Mouse (Mus musculus) midbrain, embryonic 16.5 days (tissue): Measurements from ENCODE around the gene Map7d2. TPM values are rescaled to one million over a fixed set of nuclear protein-coding genes. Genes with fewer than 3 reads are reported as not detected.

ENCODE experiments used
- ATAC-seq: fragments of 200-750 bp; cut with Nextera tagmentation; 2 replicates; pipeline ENCODE4 v1.8.0; 2017; ENCODE audit warnings: moderate TSS enrichment
- H3K27ac ChIP-seq: fragments of 300-500 bp; sonication (generic); 2 replicates; pipeline ENCODE4 v1.5.1; 2014; ENCODE audit warnings: mild to moderate bottlenecking, low read length, mixed read lengths
- H3K27me3 ChIP-seq: fragments of 300-500 bp; sonication (generic); 2 replicates; pipeline ENCODE4 v1.6.1; 2014; ENCODE audit warnings: low read depth, low read length, mixed read lengths; ENCODE audit not compliant: control insufficient read depth, insufficient read depth
- H3K36me3 ChIP-seq: fragments of 300-500 bp; sonication (generic); 2 replicates; pipeline ENCODE4 v1.6.1; 2014; ENCODE audit warnings: mild to moderate bottlenecking, low read length, moderate library complexity, mixed read lengths; ENCODE audit not compliant: control insufficient read depth, insufficient read depth
- H3K4me1 ChIP-seq: fragments of 300-500 bp; sonication (generic); 2 replicates; pipeline ENCODE4 v1.6.1; 2014; ENCODE audit warnings: mild to moderate bottlenecking, low read length, mixed read lengths; ENCODE audit not compliant: control insufficient read depth, insufficient read depth
- H3K4me2 ChIP-seq: fragments of 300-500 bp; sonication (generic); 2 replicates; pipeline ENCODE4 v1.6.1; 2014; ENCODE audit warnings: mild to moderate bottlenecking, low read length, mixed read lengths
- H3K4me3 ChIP-seq: fragments of 300-500 bp; sonication (generic); 2 replicates; pipeline ENCODE4 v1.5.1; 2014; ENCODE audit warnings: low read depth, mild to moderate bottlenecking, low read length, moderate library complexity, mixed read lengths
- H3K9ac ChIP-seq: fragments of 300-500 bp; sonication (generic); 2 replicates; pipeline ENCODE4 v1.6.1; 2014; ENCODE audit warnings: low read depth, low read length, mixed read lengths
- H3K9me3 ChIP-seq: fragments of 300-500 bp; sonication (generic); replicated peaks from 2 replicates; pipeline ENCODE4 v1.6.1; 2014; ENCODE audit warnings: mild to moderate bottlenecking, low read length, mixed read lengths; ENCODE audit not compliant: control insufficient read depth, poor library complexity, severe bottlenecking
- whole genome bisulfite sequencing: fragments of 180-500 bp; shearing (Covaris S2); extraction: QIAGEN DNeasy Blood & Tissue Kit; methylation state at CpG from one replicate; pipeline ENCODE4 v1.1.7; 2014; 5-methylcytosine and 5-hydroxymethylcytosine counted together
- polyA plus RNA-seq: library from polyadenylated mRNA; unstranded; fragments of >200 nt; fragmentation: Nextera tagmentation; extraction: Ambion mirVana; gene quantifications from 2 replicates; pipeline ENCODE4 v1.2.1, GENCODE M21; 2015

Gene Map7d2
- 42.8 and 44.8 TPM in 2 replicates for polyA plus RNA-seq

- peak within 1 kb of the TSS; percentile 67 for H3K4me3 ChIP-seq
- no peaks in the 10 kb centered on the region for H3K27me3 ChIP-seq
- H3K36me3 ChIP-seq, result no peaks in the 10 kb centered on the region
- H3K4me1 ChIP-seq, result no peaks in the 10 kb centered on the region
- peak within 1 kb of the TSS; percentile 71 for H3K9ac ChIP-seq
- 15% methylated on average over 45 of the region's 83 CpGs for WGBS
- peak; percentile 96 for ATAC-seq
- H3K4me2 ChIP-seq, result peak within 1 kb of the TSS; percentile 64
- H3K9me3 ChIP-seq, result no peaks in the 10 kb centered on the region
- peak within 1 kb of the TSS; percentile 73 for H3K27ac ChIP-seq
These were observed at the start of gene Map7d2 for GRCm38 (mm10) chrX:159414130-159414828. Gene Map7d2, plus strand, starts transcription at chrX:159414572.

- ATAC-seq, result peak; percentile 97
- Histone ChIP-seq H3K4me1 (peaks cover 6% of the 10 kb centered on the region), H3K36me3 (no peaks in the 10 kb centered on the region), H3K9me3 (no peaks in the 10 kb centered on the region), H3K4me2 (peak within 1 kb of the TSS; percentile 56), H3K4me3 (peak within 1 kb of the TSS; percentile 53), H3K27me3 (no peaks in the 10 kb centered on the region), H3K27ac (peak within 1 kb of the TSS; percentile 77), H3K9ac (peak within 1 kb of the TSS; percentile 58)
- 15% methylated on average over 48 of the region's 76 CpGs for WGBS
These were observed 42.3 kb upstream of the Map7d2 start, which contains the start of gene Eif1ax for GRCm38 (mm10) chrX:159371831-159372752. Gene Eif1ax, plus strand, starts transcription at chrX:159372178.

DNA sequence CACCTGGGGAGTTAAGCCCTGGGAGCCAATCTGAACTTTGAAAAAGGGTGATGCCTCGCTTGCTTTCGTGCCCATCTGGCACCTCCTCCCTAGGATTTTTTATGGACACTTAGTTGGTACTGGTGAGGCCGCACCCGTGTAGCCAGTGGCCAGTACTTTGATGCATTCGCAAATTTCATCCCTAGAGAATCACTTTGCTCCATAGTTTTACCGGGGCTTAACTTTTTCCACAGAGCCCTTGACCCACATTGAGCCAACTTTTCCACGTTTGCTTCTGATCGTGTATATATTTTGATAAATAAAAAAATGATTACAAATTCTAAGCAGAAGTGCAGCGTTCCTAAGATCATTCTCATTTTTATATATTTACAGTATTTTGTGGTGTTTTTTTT, 41.6 kb upstream of the Map7d2 start:
- no peak for ATAC-seq
- Histone ChIP-seq H3K4me3 (peak overlapping the region; percentile 53), H3K27ac (peak overlapping the region; percentile 76; the same call in 1 of the 2 replicates), H3K4me2 (peak overlapping the region; percentile 56), H3K4me1 (peaks cover 6% of the 10 kb centered on the region), H3K9ac (peak overlapping the region; percentile 58), H3K9me3 (no peaks in the 10 kb centered on the region), H3K36me3 (peaks cover 2% of the 10 kb centered on the region), H3K27me3 (no peaks in the 10 kb centered on the region)
- 23% methylated on average over 9 of the region's 9 CpGs for WGBS

- ATAC-seq, result no peak
- Histone ChIP-seq H3K4me1 (no peaks in the 10 kb centered on the region), H3K4me3 (no peak overlapping the region)
These were observed 27.3 kb upstream of the Map7d2 start for GRCm38 (mm10) chrX:159387105-159387504.

GRCm38 (mm10) chrX:159388953-159389352, 25.4 kb upstream of the Map7d2 start:
- no peak overlapping the region for H3K9ac ChIP-seq
- no peaks in the 10 kb centered on the region for H3K27me3 ChIP-seq
- H3K4me1 ChIP-seq, result no peaks in the 10 kb centered on the region
- no peak overlapping the region for H3K4me3 ChIP-seq
- no peak overlapping the region for H3K27ac ChIP-seq
- no peak for ATAC-seq
- H3K36me3 ChIP-seq, result peaks cover 2% of the 10 kb centered on the region
- H3K4me2 ChIP-seq, result no peak overlapping the region
- no peaks in the 10 kb centered on the region for H3K9me3 ChIP-seq

More at GRCm38 (mm10) chrX:159387105-159387504, 27.3 kb upstream of the Map7d2 start:
- H3K9me3 ChIP-seq, result no peaks in the 10 kb centered on the region
- peaks cover 6% of the 10 kb centered on the region for H3K36me3 ChIP-seq
- H3K4me2 ChIP-seq, result no peak overlapping the region
- 80% methylated on average over 9 of the region's 9 CpGs for WGBS
- no peaks in the 10 kb centered on the region for H3K27me3 ChIP-seq
- no peak overlapping the region for H3K27ac ChIP-seq
- H3K9ac ChIP-seq, result no peak overlapping the region

DNA sequence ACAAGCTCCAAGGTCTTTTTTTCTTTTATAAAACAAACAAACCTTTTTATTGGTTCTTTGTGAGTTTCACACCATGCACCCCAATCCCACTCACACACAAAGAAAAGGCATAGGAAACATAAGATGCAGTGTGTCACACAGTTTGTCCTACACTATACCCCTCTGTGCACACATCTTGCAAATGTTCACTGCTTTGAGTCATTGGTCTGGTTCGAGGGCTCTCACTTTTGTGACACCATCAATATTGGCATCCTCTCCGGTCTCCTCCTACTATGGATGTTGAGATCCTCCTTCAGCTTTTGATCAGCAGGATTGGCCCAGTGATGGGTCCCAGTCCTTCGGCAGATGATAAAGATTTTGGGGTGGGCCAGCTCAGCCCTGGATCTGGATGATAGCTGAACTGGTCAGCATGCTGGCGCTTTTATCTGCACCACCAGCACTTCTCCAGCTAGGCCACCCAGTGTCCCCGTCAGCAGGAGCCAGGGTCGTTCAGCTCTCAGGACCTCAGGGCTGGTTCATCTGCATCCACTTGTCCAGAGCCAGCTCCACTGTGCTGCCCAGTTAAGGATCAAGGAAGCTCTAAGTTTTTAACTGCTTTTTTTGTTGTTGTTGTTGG, 23.9 kb upstream of the Map7d2 start:
- no peak overlapping the region for H3K9ac ChIP-seq
- 83% methylated on average over 6 of the region's 6 CpGs for WGBS
- H3K27me3 ChIP-seq, result no peaks in the 10 kb centered on the region
- ATAC-seq, result no peak
- no peak overlapping the region for H3K4me2 ChIP-seq
- H3K9me3 ChIP-seq, result no peaks in the 10 kb centered on the region
- peaks cover 2% of the 10 kb centered on the region for H3K36me3 ChIP-seq
- H3K4me3 ChIP-seq, result no peak overlapping the region
- no peaks in the 10 kb centered on the region for H3K4me1 ChIP-seq
- no peak overlapping the region for H3K27ac ChIP-seq

GRCm38 (mm10) chrX:159391239-159391638, 23.1 kb upstream of the Map7d2 start:
- no peak overlapping the region for H3K9ac ChIP-seq
- H3K4me1 ChIP-seq, result no peaks in the 10 kb centered on the region
- 78% methylated on average over 3 of the region's 3 CpGs for WGBS
- H3K27ac ChIP-seq, result no peak overlapping the region
- ATAC-seq, result no peak
- no peaks in the 10 kb centered on the region; the same call in 1 of the 2 replicates for H3K36me3 ChIP-seq
- H3K27me3 ChIP-seq, result no peaks in the 10 kb centered on the region
- no peaks in the 10 kb centered on the region for H3K9me3 ChIP-seq
- no peak overlapping the region for H3K4me2 ChIP-seq
- no peak overlapping the region for H3K4me3 ChIP-seq

GRCm38 (mm10) chrX:159409253-159409652, 5.1 kb upstream of the Map7d2 start:
- no peak for ATAC-seq
- H3K27me3 ChIP-seq, result no peaks in the 10 kb centered on the region
- no peak overlapping the region for H3K27ac ChIP-seq
- no peaks in the 10 kb centered on the region for H3K9me3 ChIP-seq
- H3K9ac ChIP-seq, result no peak overlapping the region
- H3K4me1 ChIP-seq, result no peaks in the 10 kb centered on the region
- whole genome bisulfite sequencing, result 36% methylated on average over 4 of the region's 4 CpGs
- H3K4me2 ChIP-seq, result no peak overlapping the region
- H3K4me3 ChIP-seq, result no peak overlapping the region
- H3K36me3 ChIP-seq, result no peaks in the 10 kb centered on the region
